ENCODE assay signal across 11 mouse cellular contexts in the genomic region with DNA sequence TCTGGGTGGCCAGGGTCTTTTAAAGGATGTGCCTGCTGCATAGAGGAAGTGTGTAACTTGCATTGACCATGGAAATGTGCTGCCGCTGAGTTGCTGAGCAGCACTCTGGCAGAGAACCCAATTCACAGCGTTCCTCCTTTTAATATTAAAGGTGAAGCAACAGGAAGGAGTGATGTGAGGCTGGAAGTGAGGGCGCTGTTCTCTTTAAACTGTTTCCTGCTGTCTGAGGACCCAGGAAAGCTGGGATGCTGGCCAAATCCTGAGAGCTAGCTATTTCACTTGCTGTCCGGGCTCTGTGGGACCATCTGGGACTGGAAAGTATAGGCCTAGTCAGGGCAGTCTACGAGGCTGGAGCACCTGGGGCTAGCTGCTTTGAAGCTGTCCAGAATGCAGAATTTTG. TPM values are rescaled to one million over a fixed set of nuclear protein-coding genes. Genes with fewer than 3 reads are reported as not detected.
DNase-seq lines count a peak whose midpoint lies in the region; ATAC-seq and TF ChIP-seq lines count a peak whose summit lies in the region.
"Had no signal": no experiment of that assay in that cellular context is flagged by ENCODE, and none has a peak within 500 bp of the region (broad histone marks: within the 10 kb centered on the region; RNA-seq: fewer than 3 reads in every experiment).

No protein-coding gene starts in this region.

- TF ChIP-seq CTCF in heart, adult 2 months (IDR thresholded peaks at IDR 0.05), result no peak

- no peaks in the 10 kb centered on the region for H3K36me3 ChIP-seq in heart, adult 2 months (ENCODE audit: control insufficient read depth, insufficient read depth, low read length)
- H3K36me3 ChIP-seq in heart, embryonic 12.5 days, result 0 out of 2 replicates have a peak, but pooled peaks cover 5% of the 10 kb centered on the region
- no peaks in the 10 kb centered on the region for H3K36me3 ChIP-seq in stomach, embryonic 16.5 days (ENCODE audit: control insufficient read depth, insufficient read depth, low read length)

- intact Hi-C loops in heart, adult 2 months (cut with DNase I), result no loop called here

- no peak overlapping the region for H3K9ac ChIP-seq in heart, adult 2 months (ENCODE audit: low read depth, low read length)
- no peak overlapping the region for H3K9ac ChIP-seq in heart, embryonic 12.5 days
- peak overlapping the region; percentile 20; the same call in 1 of the 2 replicates for H3K9ac ChIP-seq in stomach, embryonic 16.5 days (ENCODE audit: low read length)

- no peaks in the 10 kb centered on the region for H3K9me3 ChIP-seq in heart, embryonic 12.5 days (replicated peaks)
- H3K9me3 ChIP-seq in stomach, embryonic 16.5 days (replicated peaks; ENCODE audit: control insufficient read depth, low read length), result 0 out of 2 replicates have a peak, but pooled peaks cover 5% of the 10 kb centered on the region

- no peak overlapping the region for H3K4me2 ChIP-seq in heart, embryonic 12.5 days
- no peak overlapping the region for H3K4me2 ChIP-seq in stomach, embryonic 16.5 days (ENCODE audit: low read depth, low read length)

- H3K4me1 ChIP-seq in heart, adult 2 months (ENCODE audit: control insufficient read depth, insufficient read depth, low read length), result no peaks in the 10 kb centered on the region; the same call in 1 of the 2 replicates
- H3K4me1 ChIP-seq in heart, embryonic 12.5 days (replicated peaks), result peaks cover 18% of the 10 kb centered on the region
- 0 out of 2 replicates have a peak, but pooled peaks cover 3% of the 10 kb centered on the region for H3K4me1 ChIP-seq in stomach, embryonic 16.5 days (ENCODE audit: control insufficient read depth, insufficient read depth, low read length)

- no peak overlapping the region for H3K27ac ChIP-seq in heart, adult 2 months
- no peak overlapping the region for H3K27ac ChIP-seq in heart, embryonic 12.5 days (ENCODE audit: poor library complexity, severe bottlenecking)
- H3K27ac ChIP-seq in stomach, embryonic 16.5 days (ENCODE audit: low read length), result no peak overlapping the region; the same call in 1 of the 2 replicates

- no peaks in the 10 kb centered on the region for H3K27me3 ChIP-seq in heart, adult 2 months (ENCODE audit: control insufficient read depth, insufficient read depth, low read length)
- no peaks in the 10 kb centered on the region; the same call in 1 of the 2 replicates for H3K27me3 ChIP-seq in heart, embryonic 12.5 days (replicated peaks)
- no peaks in the 10 kb centered on the region for H3K27me3 ChIP-seq in stomach, embryonic 16.5 days (ENCODE audit: control insufficient read depth, insufficient read depth, low read length)

- 11% methylated on average over 5 of the region's 5 CpGs for WGBS in heart, adult 2 months
- WGBS in heart, embryonic 12.5 days, result 54% methylated on average over 5 of the region's 5 CpGs
- WGBS in stomach, embryonic 16.5 days, result 35% methylated on average over 5 of the region's 5 CpGs

- no peak overlapping the region for H3K4me3 ChIP-seq in heart, adult 2 months
- H3K4me3 ChIP-seq in heart, embryonic 12.5 days, result no peak overlapping the region
- H3K4me3 ChIP-seq in stomach, embryonic 16.5 days (replicated peaks; ENCODE audit: low read length), result no peak overlapping the region

- no peak for TF ChIP-seq EP300 in heart, adult 2 months (IDR thresholded peaks at IDR 0.05; ENCODE audit: insufficient read depth, low read depth, low read length)

- ATAC-seq in heart, embryonic 12.5 days (ENCODE audit: insufficient number of reproducible peaks, low FRiP score), result no peak
- ATAC-seq in stomach, embryonic 16.5 days (ENCODE audit: insufficient read depth, low FRiP score), result no peak; the same call in 1 of the 2 replicates

- TF ChIP-seq POLR2A in heart, adult 2 months (IDR thresholded peaks at IDR 0.05; ENCODE audit: insufficient read depth, low read depth, low read length), result no peak

- no peaks in the 10 kb centered on the region for H3K79me2 ChIP-seq in heart, adult 2 months (replicated peaks; ENCODE audit: control insufficient read depth, insufficient read depth, low read length)

- DNase-seq in heart, adult 2 months, result peak; percentile 28 to 30
- DNase-seq in right cerebral cortex, postnatal 4 days, result peak; percentile 56
- no peak for DNase-seq in right cerebral cortex, adult 2 months (ENCODE audit: low spot score in 2 of 2)
- DNase-seq in heart, postnatal 4 days, result peak; percentile 80
- DNase-seq in thymus, postnatal 4 days, result no peak
- no peak for DNase-seq in thymus, postnatal 14 days

RNA-seq across cellular contexts. Expression of a gene that starts 2.1 kb away (rescaled TPM):
- total RNA-seq in heart, adult 2 months (2021), result under 1 TPM; 0.20 to 0.29 TPM
- 0.29 and 0.41 TPM in 2 replicates for polyA plus RNA-seq in heart, adult 2 months (2012; rRNA removed)
- polyA plus RNA-seq in heart, embryonic 12.5 days (2016; fragmentation: Nextera tagmentation; extraction: Ambion mirVana), result 0.26 and 0.53 TPM in 2 replicates
- total RNA-seq in heart, postnatal 4 days (2021), result under 1 TPM; 0.36 to 0.55 TPM
- 0.76 and 0.92 TPM in 2 replicates for polyA plus RNA-seq in stomach, embryonic 16.5 days (2015; fragmentation: Nextera tagmentation; extraction: Ambion mirVana)
- total RNA-seq: liver, adult 2 months had no signal

RNA-seq across cellular contexts. Expression of a gene that starts 32.2 kb away (rescaled TPM):
- total RNA-seq in heart, adult 2 months (2021), result 100 to 1,000 TPM; 153 to 156 TPM
- 29.6 and 71.5 TPM in 2 replicates for polyA plus RNA-seq in heart, adult 2 months (2012; rRNA removed)
- polyA plus RNA-seq in heart, embryonic 12.5 days (2016; fragmentation: Nextera tagmentation; extraction: Ambion mirVana), result 176 and 183 TPM in 2 replicates
- 100 to 1,000 TPM; 143 to 150 TPM for total RNA-seq in heart, postnatal 4 days (2021)
- 60.9 and 71.9 TPM in 2 replicates for polyA plus RNA-seq in stomach, embryonic 16.5 days (2015; fragmentation: Nextera tagmentation; extraction: Ambion mirVana)

RNA-seq across cellular contexts. Expression of a gene that starts 55.7 kb away (rescaled TPM):
- not detected for total RNA-seq in heart, adult 2 months (2021)
- polyA plus RNA-seq in heart, adult 2 months (2012; rRNA removed), result not detected in 2 replicates
- polyA plus RNA-seq in heart, embryonic 12.5 days (2016; fragmentation: Nextera tagmentation; extraction: Ambion mirVana), result 0.32 TPM in 1 of 2 replicates, not detected in the other
- total RNA-seq in heart, postnatal 4 days (2021), result under 1 TPM in 1 of 2 experiments, not detected in 1; 0.45 TPM
- not detected in 2 replicates for polyA plus RNA-seq in stomach, embryonic 16.5 days (2015; fragmentation: Nextera tagmentation; extraction: Ambion mirVana)
- total RNA-seq: gastrocnemius, postnatal 4 days; liver, adult 2 months had no signal
- polyA plus RNA-seq: liver, adult 2 months; testis, adult 2 months had no signal

Comparison
In these comparisons a context has a peak if more than half of its experiments do, and no peak if none do; other contexts are left out.
1. DNase-seq: peak in heart, adult 2 months (2 of 2), right cerebral cortex, postnatal 4 days (single experiment) and heart, postnatal 4 days (single experiment); none in right cerebral cortex, adult 2 months (0 of 2), thymus, postnatal 4 days (single experiment) and thymus, postnatal 14 days (single experiment).